Mouse (Mus musculus) left cerebral cortex, adult 9 months (tissue): ENCODE measurements around the gene Nxn.

ENCODE experiments used
- DNase-seq, 2 experiments: peaks; one replicate each; pipeline ENCODE4 v3.0.0; 2022; ENCODE audit warnings: low spot score in 2 of 2

The Nxn gene

GRCm38 (mm10) chr11:76300862-76301261 is 98.1 kb downstream of the Nxn start:
- DNase-seq, result no peak

GRCm38 (mm10) chr11:76298457-76299000 is 100.4 kb downstream of the Nxn start:
- no peak for DNase-seq

GRCm38 (mm10) chr11:76297252-76297651 is 101.7 kb downstream of the Nxn start:
- no peak for DNase-seq

GRCm38 (mm10) chr11:76294836-76295235 is 104.1 kb downstream of the Nxn start:
- no peak for DNase-seq

GRCm38 (mm10) chr11:76294078-76294477 is 104.9 kb downstream of the Nxn start:
- DNase-seq, result no peak

GRCm38 (mm10) chr11:76292831-76293230 is 106.1 kb downstream of the Nxn start:
- DNase-seq, result no peak

- no peak for DNase-seq
Measured at GRCm38 (mm10) chr11:76292398-76292797, 106.5 kb downstream of the Nxn start.

- no peak for DNase-seq
Measured at GRCm38 (mm10) chr11:76291960-76292359, 107.0 kb downstream of the Nxn start.

GRCm38 (mm10) chr11:76290367-76290766 is 108.6 kb downstream of the Nxn start:
- DNase-seq, result peak in 1 of 2 experiments; percentile 36

- peak in 1 of 2 experiments; percentile 47 for DNase-seq
Measured at GRCm38 (mm10) chr11:76288645-76289044, 110.3 kb downstream of the Nxn start.

GRCm38 (mm10) chr11:76287301-76287700 is 111.6 kb downstream of the Nxn start:
- no peak for DNase-seq

- DNase-seq, result no peak
Measured at GRCm38 (mm10) chr11:76286534-76287126, 112.3 kb downstream of the Nxn start.

GRCm38 (mm10) chr11:76285431-76286075 is 113.4 kb downstream of the Nxn start:
- DNase-seq, result no peak

GRCm38 (mm10) chr11:76283841-76284240 is 115.1 kb downstream of the Nxn start:
- no peak for DNase-seq

- DNase-seq, result no peak
Measured at GRCm38 (mm10) chr11:76279971-76280370, 119.0 kb downstream of the Nxn start.

GRCm38 (mm10) chr11:76278960-76279852 is 119.7 kb downstream of the Nxn start:
- DNase-seq, result no peak

- peak in 1 of 2 experiments; percentile 33 for DNase-seq
Measured at GRCm38 (mm10) chr11:76272440-76272839, 126.5 kb downstream of the Nxn start.

GRCm38 (mm10) chr11:76268521-76269065 is 130.3 kb downstream of the Nxn start:
- DNase-seq, result no peak

GRCm38 (mm10) chr11:76268001-76268459 is 130.9 kb downstream of the Nxn start:
- DNase-seq, result peak in 1 of 2 experiments; percentile 33

- DNase-seq, result no peak
Measured at GRCm38 (mm10) chr11:76267550-76267949, 131.4 kb downstream of the Nxn start.

GRCm38 (mm10) chr11:76262611-76263351 is 136.2 kb downstream of the Nxn start:
- no peak for DNase-seq
